Mouse (Mus musculus): ENCODE data around the gene Svop. TPM values are rescaled to one million over a fixed set of nuclear protein-coding genes. Genes with fewer than 3 reads are reported as not detected.

Gene Svop
- total RNA-seq, 2 experiments from 2014 or later, result 187 to 192 TPM

GRCm38 (mm10) chr5:114057129-114057731, 34.1 kb downstream of the Svop start:
- no peak for DNase-seq (ENCODE audit: low spot score in 2 of 2)
- intact Hi-C loops (cut with DNase I), result loop anchor here (5.0 kb wide), 1 partner anchor 250 kb away; no protein-coding TSS in a partner anchor

GRCm38 (mm10) chr5:114052246-114052761, 39.1 kb downstream of the Svop start:
- peak in 1 of 2 experiments; percentile 36 for DNase-seq (ENCODE audit: low spot score in 2 of 2)
- intact Hi-C loops (cut with DNase I), result loop anchor here (5.0 kb wide), 2 partner anchors 50 to 75 kb away; partner anchors contain the start of gene Alkbh2

DNA sequence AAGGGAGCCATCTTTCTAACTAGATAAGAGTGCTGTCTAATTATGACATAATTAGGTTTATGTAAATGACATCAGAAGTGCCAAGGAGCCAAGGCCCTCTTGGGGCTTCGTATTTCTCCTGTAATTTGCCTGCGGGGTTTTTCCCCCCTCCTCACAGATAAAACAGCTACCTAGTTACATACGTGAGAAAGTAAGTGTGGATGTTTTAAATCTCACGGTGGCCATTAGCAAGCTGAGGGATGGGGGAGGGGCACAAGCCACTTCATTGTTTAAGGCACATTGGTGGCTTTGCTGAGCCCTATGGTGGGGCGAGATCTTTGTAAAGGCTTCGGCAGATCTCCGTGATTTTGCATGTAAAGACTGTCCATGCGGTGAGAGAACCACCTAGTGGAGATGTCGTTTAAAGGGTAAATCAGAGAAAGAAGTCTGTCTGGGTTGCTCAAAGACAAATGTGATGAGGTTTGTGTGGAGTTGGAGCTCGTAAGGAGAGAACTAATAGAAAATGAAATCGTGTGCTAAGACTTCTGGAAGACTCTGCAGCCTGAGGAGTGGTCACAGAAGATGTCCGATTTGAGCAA, 42.5 kb downstream of the Svop start:
- DNase-seq (ENCODE audit: low spot score in 2 of 2), result no peak
- intact Hi-C loops (cut with DNase I), result no loop called here

DNA sequence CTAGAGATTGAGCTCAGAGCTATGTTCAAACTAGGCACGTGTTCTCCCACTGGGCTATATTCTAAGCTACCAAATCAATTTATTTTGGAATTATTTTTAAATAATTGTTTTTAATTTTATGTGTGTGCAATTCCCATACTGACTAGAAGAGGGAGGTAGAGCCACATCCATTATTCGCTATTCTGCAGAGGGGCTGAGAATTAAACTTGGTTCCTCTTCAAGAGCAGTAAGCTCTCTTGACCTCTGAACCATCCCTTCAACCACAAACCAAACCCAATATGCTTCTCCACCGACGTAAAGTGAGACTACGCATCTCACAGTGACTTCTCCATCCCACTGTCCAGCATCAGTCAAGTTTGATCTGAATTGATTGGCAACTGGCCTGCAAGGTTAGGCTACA, 44.2 kb downstream of the Svop start:
- no peak for DNase-seq (ENCODE audit: low spot score in 2 of 2)
- intact Hi-C loops (cut with DNase I), result no loop called here

DNA sequence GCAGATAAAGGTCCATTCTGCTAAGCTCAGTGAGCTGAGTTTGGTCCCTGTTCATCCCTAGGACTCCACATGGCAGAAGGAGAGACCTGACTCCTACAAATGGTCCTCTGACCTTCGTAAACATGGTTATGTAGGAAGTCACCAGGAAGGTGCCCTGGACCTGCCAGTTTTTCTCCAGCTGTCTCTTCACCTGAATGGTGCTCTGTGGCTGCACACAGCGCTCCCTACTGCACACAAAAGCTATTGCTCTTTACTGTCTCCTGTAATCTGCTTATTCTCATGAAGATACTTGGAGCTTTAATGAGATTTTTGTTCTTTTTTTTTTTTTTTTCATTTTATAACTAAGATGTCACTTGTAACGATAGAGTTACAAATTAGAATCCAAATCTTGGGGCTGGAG, 44.8 kb downstream of the Svop start:
- intact Hi-C loops (cut with DNase I), result no loop called here
- no peak for DNase-seq (ENCODE audit: low spot score in 2 of 2)

DNA sequence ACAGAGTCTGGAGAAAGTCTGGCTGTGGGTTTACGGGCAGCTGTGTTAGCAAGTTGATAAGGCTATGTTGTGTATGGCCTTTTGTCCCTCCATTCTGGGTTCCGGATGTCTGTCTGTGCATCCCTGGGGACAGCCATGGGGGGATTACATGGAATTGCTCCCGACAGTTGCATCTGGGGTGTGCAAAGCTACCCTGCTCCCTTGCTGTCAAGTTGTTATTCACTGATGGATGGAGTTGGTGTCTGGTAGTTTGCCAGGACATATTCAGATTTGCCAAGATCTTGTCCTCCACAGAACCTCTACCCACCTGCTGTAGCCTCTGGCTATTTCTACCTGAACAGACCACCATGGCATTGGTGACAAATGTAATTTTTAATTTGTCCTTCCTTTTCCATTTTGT, 45.2 kb downstream of the Svop start:
- intact Hi-C loops (cut with DNase I), result no loop called here
- DNase-seq (ENCODE audit: low spot score in 2 of 2), result no peak

- intact Hi-C loops (cut with DNase I), result loop anchor here (2.0 kb wide), 1 partner anchor 88 kb away; no protein-coding TSS in a partner anchor
- DNase-seq (ENCODE audit: low spot score in 2 of 2), result no peak
Observed at GRCm38 (mm10) chr5:114045134-114045533, 46.2 kb downstream of the Svop start.

DNA sequence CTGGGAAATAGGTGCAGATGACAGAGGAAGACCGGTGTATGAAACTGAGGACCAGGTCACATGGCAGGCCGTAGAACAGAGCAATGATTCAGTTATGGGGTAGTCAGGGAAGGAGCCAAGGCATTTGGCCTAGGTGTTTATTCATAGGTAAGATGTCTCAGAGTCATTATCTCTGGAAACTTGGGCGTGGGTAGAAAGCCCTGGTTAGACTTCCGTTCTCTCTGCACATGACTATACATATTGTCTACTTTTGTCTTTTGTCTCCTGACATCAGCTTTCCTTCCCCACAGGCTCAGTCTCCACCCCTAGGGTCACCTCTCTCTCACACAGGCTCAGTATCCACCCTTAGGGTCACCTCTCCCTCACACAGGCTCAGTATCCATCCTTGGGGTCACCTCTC, 47.6 kb downstream of the Svop start:
- intact Hi-C loops (cut with DNase I), result loop anchor here (2.0 kb wide), 1 partner anchor 87 kb away; no protein-coding TSS in a partner anchor
- DNase-seq (ENCODE audit: low spot score in 2 of 2), result no peak

- intact Hi-C loops (cut with DNase I), result no loop called here
- no peak for DNase-seq (ENCODE audit: low spot score in 2 of 2)
Observed at GRCm38 (mm10) chr5:114041327-114041930, 49.9 kb downstream of the Svop start.

- no peak for DNase-seq (ENCODE audit: low spot score in 2 of 2)
- intact Hi-C loops (cut with DNase I), result no loop called here
Observed at GRCm38 (mm10) chr5:114040911-114041310, 50.5 kb downstream of the Svop start.

DNA sequence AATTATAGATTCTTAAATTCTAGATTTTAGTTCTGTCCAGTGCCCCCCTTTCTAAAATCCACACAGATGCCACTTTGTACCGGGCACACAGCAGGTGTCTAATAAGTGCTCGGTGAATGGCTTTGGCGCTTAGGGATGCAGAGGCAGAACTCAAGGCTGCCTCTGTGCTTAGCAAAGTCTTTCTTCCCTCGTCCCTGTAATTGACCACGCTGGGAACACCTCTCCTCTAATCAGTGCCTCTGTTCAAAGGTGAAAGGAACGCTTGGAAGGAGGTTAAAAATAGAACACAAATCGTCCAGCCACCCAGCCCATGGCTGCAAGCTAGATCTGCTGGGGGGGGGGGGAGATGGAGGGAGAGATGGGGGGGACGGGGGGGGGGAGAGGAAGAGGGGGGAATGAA, 50.9 kb downstream of the Svop start:
- no peak for DNase-seq (ENCODE audit: low spot score in 2 of 2)
- intact Hi-C loops (cut with DNase I), result no loop called here

DNA sequence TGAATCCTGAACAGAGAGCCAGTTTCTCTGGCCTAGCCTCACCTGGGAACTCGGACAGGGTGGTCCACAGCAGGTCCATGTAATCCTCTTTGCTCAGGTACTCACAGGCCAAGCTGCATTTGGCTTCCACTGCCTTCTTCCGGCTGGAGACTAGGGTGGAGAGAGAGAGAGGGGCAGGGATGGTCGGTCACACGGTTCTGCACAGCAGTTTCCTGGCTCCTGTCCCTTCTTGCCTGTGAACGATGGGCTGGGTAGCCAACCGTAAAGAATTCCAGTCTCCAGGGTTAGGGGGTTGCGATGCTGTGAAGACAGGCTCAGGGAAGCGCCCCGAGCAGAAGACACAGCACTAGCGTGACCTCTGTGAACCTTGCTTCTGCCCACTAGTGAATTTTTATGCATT, 56.3 kb downstream of the Svop start:
- DNase-seq (ENCODE audit: low spot score in 2 of 2), result no peak
- intact Hi-C loops (cut with DNase I), result no loop called here

DNA sequence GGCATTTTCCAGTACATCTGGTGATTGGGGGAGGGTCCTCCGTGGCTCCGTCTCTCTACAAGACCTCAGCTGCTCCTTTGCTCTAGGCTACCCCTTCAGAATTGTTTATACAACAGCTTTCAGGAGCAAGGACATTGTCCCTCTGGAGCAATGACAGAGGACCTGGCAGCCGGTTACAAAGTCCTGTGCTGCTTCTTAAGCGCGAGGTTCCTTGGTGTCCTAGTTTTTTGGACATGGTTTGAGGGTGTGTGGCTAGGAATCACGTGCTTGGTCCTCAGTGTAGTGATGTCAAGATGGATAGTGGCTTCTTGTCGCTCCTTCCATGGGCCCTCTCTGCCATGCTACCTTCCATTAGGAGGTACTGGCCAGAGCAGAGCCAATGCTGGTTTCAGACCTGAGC, 57.0 kb downstream of the Svop start:
- no peak for DNase-seq (ENCODE audit: low spot score in 2 of 2)
- intact Hi-C loops (cut with DNase I), result no loop called here

DNA sequence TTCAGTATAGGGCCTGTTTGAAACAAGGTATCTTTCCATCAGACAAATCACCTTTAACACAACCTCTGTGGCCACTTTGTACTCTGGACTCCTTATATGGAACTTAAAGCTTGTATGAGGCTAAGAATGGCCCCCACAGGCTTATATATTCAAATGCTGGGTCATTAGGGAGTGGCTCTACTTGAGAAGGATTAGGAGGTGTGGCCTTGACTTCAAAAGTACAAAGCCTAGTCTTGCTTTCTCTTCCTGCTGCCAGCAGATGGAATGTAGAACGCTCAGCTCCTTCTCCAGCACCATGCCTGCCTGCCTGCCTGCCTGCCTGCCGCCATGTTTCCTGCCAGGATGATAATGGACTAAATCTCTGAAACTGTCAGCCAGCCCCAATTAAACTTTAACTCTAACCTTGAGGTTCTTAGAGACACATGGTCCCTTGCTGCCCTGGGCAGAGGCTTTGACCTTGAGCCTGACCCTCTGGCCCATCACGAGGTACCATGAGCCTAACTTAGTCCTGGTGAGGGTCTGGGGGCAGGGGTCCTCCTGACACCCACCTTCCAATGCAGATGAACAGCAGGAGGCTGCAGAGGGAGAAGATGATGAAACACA, 59.1 kb downstream of the Svop start:
- intact Hi-C loops (cut with DNase I), result no loop called here
- DNase-seq (ENCODE audit: low spot score in 2 of 2), result no peak

DNA sequence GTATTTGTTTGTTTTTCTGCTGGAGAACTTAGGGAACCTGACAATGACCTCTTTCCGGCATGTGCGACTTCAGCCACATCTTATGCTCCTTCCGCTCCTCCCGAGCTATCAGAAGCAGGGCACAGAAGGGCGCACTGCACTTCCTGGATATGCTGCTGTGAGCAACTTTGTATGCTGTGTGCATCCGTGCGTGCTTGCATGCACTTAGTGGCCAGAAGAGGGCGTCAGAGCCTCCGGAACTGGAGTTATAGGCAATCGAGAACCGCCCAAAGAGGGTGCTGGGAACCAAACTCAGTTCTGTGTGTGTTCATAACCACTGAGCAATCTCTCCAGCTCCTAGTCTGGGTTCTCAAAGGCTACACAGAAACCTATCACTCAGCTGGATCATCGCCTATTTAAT, 60.7 kb downstream of the Svop start:
- DNase-seq (ENCODE audit: low spot score in 2 of 2), result no peak
- intact Hi-C loops (cut with DNase I), result no loop called here

DNA sequence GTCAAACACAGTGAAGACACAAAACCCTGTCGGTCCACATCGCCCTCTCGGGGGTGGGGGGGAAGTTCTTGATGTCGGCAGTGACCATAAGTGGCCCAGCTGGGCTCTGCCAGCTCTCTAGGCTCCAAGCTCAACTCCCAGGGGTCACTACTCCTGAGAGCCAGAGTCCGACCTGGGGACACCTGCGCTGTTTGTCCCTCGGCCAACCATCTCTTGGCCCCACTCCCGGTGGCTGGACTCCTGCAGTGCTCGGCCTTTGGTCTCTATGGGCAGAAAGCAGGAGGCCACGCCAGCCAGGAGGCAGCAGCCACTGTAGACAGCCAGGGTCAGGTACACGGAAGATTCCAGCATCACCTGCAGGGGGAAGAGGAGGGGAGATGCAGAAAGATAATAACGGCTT, 63.3 kb downstream of the Svop start:
- DNase-seq (ENCODE audit: low spot score in 2 of 2), result no peak
- intact Hi-C loops (cut with DNase I), result no loop called here

DNA sequence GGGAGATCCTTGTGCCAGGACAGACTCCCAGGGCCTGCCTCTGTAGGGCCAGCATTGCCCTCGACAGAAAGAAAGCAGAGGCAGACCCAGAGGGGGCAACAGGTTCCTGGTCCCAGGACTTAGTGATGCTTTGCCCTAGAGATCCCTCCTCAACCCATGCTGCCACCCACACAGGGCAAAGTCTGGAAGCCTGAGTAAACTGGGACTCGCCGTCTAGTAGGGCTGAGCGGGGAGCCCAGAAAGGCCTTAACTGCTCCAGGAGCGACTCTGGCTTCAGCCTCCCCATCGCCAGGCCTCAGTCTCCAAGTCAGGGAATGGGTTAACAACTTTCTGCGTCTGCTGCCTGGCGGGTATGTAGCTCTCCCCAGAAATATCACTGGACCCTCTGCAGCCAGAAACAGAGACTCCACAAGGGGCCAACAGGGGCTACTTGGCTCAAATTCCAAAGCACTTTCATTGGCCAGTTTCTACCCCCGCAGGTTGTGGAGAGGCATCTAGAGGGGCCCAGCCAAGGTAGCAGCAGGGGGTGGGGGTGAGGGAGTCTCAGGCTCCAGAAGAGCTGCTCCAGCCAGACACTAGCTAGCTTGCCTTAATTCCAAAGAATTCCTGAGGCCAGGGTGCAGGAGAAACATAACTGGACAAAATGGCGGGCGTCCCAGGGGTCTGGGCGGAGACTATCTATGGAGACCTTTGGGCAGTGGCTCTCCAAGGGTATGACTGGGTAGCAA, 64.0 kb downstream of the Svop start:
- no peak for DNase-seq (ENCODE audit: low spot score in 2 of 2)
- intact Hi-C loops (cut with DNase I), result no loop called here

GRCm38 (mm10) chr5:114024885-114025284, 66.5 kb downstream of the Svop start:
- peak in 1 of 2 experiments; percentile 23 for DNase-seq (ENCODE audit: low spot score in 2 of 2)
- intact Hi-C loops (cut with DNase I), result no loop called here

DNA sequence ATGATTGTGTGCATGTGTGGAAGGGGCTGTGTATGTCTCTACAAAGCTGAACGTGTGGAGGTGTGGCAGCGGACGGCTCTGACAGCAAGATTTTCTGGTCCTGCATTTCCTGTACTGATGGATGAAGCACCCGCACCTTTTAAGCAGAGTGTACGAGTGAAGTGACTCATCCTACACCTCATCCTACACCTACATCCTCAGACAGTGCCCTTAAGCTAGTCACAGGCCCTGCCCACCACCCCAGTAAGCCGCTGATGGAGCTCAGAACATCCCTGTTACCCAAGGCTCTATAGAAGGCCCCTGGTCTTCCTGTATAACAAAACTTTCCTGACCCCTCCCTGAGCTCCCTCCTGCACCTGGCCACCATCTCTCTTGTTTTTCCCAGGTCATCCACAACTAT, 67.0 kb downstream of the Svop start:
- DNase-seq (ENCODE audit: low spot score in 2 of 2), result peak in 1 of 2 experiments; percentile 28
- intact Hi-C loops (cut with DNase I), result no loop called here

- DNase-seq (ENCODE audit: low spot score in 2 of 2), result no peak
- intact Hi-C loops (cut with DNase I), result no loop called here
Observed at GRCm38 (mm10) chr5:114015121-114015520, 76.2 kb downstream of the Svop start.
